Comparison of ENCODE assay signal across 9 mouse cellular contexts in genomic region chr7:67646131-67646530, GRCm38 (mm10). TPM values are rescaled to one million over a fixed set of nuclear protein-coding genes. Genes with fewer than 3 reads are reported as not detected.
A peak's percentile ranks its signal among the peaks of the same experiment; 100 is the strongest.
DNase-seq lines count a peak whose midpoint lies in the region; ATAC-seq and TF ChIP-seq lines count a peak whose summit lies in the region.
"Had no signal": no experiment of that assay in that cellular context is flagged by ENCODE, and none has a peak within 500 bp of the region (broad histone marks: within the 10 kb centered on the region; RNA-seq: fewer than 3 reads in every experiment).

No protein-coding gene starts in this region.

- H3K9me3 ChIP-seq in erythroblast, embryonic 14.5 days (ENCODE audit: control insufficient read depth, low read length) = no peaks in the 10 kb centered on the region
- H3K9me3 ChIP-seq in limb, embryonic 14.5 days (ENCODE audit: control insufficient read depth, low read length) = no peaks in the 10 kb centered on the region
- no peaks in the 10 kb centered on the region for H3K9me3 ChIP-seq in stomach, embryonic 16.5 days (replicated peaks; ENCODE audit: control insufficient read depth, low read length)

- TF ChIP-seq CTCF in spleen, adult 2 months (IDR thresholded peaks at IDR 0.05; ENCODE audit: extremely low read depth, insufficient read depth, insufficient read length, insufficient replicate concordance) = no peak

- no peak for ATAC-seq in erythroblast, adult 5-6 weeks (replicated peaks; ENCODE audit: low FRiP score, poor library complexity, severe bottlenecking)
- ATAC-seq in limb, embryonic 14.5 days (ENCODE audit: low FRiP score, low read depth) = no peak
- no peak for ATAC-seq in stomach, embryonic 16.5 days (ENCODE audit: insufficient read depth, low FRiP score)

- 32% methylated on average over 6 of the region's 6 CpGs for WGBS in spleen, adult 2 months
- 8% methylated on average over 6 of the region's 6 CpGs for WGBS in limb, embryonic 14.5 days
- 7% methylated on average over 6 of the region's 6 CpGs for WGBS in stomach, embryonic 16.5 days

- no peak for DNase-seq in spleen, adult 2 months (ENCODE audit: low read depth in 1 of 2, low spot score in 2 of 2)
- DNase-seq in spleen, postnatal 4 days (ENCODE audit: low spot score in 2 of 2) = no peak
- no peak for DNase-seq in limb, embryonic 14.5 days (ENCODE audit: low spot score)
- DNase-seq in right cerebral cortex, adult 18-20 months = no peak
- DNase-seq in layer of hippocampus, postnatal 36 days = no peak
- DNase-seq: right cerebral cortex, postnatal 25 days had no signal

- H3K4me2 ChIP-seq in limb, embryonic 14.5 days (replicated peaks; ENCODE audit: low read depth, low read length, severe bottlenecking) = peak overlapping the region; percentile 77
- H3K4me2 ChIP-seq in stomach, embryonic 16.5 days (ENCODE audit: low read depth, low read length) = peak overlapping the region; percentile 92

- no peaks in the 10 kb centered on the region for H3K36me3 ChIP-seq in erythroblast, embryonic 14.5 days (ENCODE audit: control insufficient read depth)
- H3K36me3 ChIP-seq in spleen, adult 2 months (ENCODE audit: control insufficient read depth, insufficient read depth, low read length) = no peaks in the 10 kb centered on the region
- no peaks in the 10 kb centered on the region for H3K36me3 ChIP-seq in limb, embryonic 14.5 days (ENCODE audit: control insufficient read depth, insufficient read depth, low read length)
- H3K36me3 ChIP-seq in stomach, embryonic 16.5 days (ENCODE audit: control insufficient read depth, insufficient read depth, low read length) = no peaks in the 10 kb centered on the region

- H3K27ac ChIP-seq in spleen, adult 2 months (ENCODE audit: insufficient read depth, low read length) = no peak overlapping the region
- H3K27ac ChIP-seq in limb, embryonic 14.5 days (replicated peaks; ENCODE audit: low read depth, low read length) = peak overlapping the region; percentile 89
- peak overlapping the region; percentile 91 for H3K27ac ChIP-seq in stomach, embryonic 16.5 days (ENCODE audit: low read length)

- H3K4me3 ChIP-seq in erythroblast, embryonic 14.5 days (replicated peaks) = peak overlapping the region; percentile 68
- H3K4me3 ChIP-seq in spleen, adult 2 months (ENCODE audit: extremely low read depth, insufficient read depth, insufficient read length) = peak overlapping the region; percentile 85; the same call in 1 of the 2 replicates
- peak overlapping the region; percentile 85 for H3K4me3 ChIP-seq in limb, embryonic 14.5 days (replicated peaks; ENCODE audit: low read length)
- H3K4me3 ChIP-seq in stomach, embryonic 16.5 days (replicated peaks; ENCODE audit: low read length) = peak overlapping the region; percentile 89

- H3K4me1 ChIP-seq in erythroblast, embryonic 14.5 days (ENCODE audit: control insufficient read depth) = peaks cover 23% of the 10 kb centered on the region
- H3K4me1 ChIP-seq in spleen, adult 2 months (ENCODE audit: control insufficient read depth, insufficient read depth, insufficient read length) = peaks cover 3% of the 10 kb centered on the region; the same call in 1 of the 2 replicates
- H3K4me1 ChIP-seq in limb, embryonic 14.5 days (ENCODE audit: control insufficient read depth, insufficient read depth, low read length) = peaks cover 30% of the 10 kb centered on the region
- peaks cover 28% of the 10 kb centered on the region for H3K4me1 ChIP-seq in stomach, embryonic 16.5 days (ENCODE audit: control insufficient read depth, insufficient read depth, low read length)

- H3K9ac ChIP-seq in limb, embryonic 14.5 days (ENCODE audit: low read depth, low read length, severe bottlenecking) = peak overlapping the region; percentile 83
- H3K9ac ChIP-seq in stomach, embryonic 16.5 days (ENCODE audit: low read length) = peak overlapping the region; percentile 95

- H3K27me3 ChIP-seq in erythroblast, embryonic 14.5 days (ENCODE audit: control insufficient read depth) = no peaks in the 10 kb centered on the region
- H3K27me3 ChIP-seq in spleen, adult 2 months (ENCODE audit: control insufficient read depth, insufficient read depth, low read length) = no peaks in the 10 kb centered on the region
- no peaks in the 10 kb centered on the region for H3K27me3 ChIP-seq in limb, embryonic 14.5 days (ENCODE audit: control insufficient read depth, insufficient read depth, low read length)
- no peaks in the 10 kb centered on the region for H3K27me3 ChIP-seq in stomach, embryonic 16.5 days (ENCODE audit: control insufficient read depth, insufficient read depth, low read length)

- TF ChIP-seq POLR2A in spleen, adult 2 months (IDR thresholded peaks at IDR 0.05; ENCODE audit: low read depth, low read length) = no peak
- no peak for TF ChIP-seq POLR2A in limb, embryonic 14.5 days (IDR thresholded peaks at IDR 0.05; ENCODE audit: borderline replicate concordance, extremely low read depth, insufficient read depth, insufficient read length)

RNA-seq across cellular contexts. Expression of gene Lrrc28, which starts 1.1 kb away (rescaled TPM):
- polyA plus RNA-seq in erythroblast, embryonic 14.5 days (2012) = 1.7 and 1.8 TPM in 2 replicates
- 1.5 and 5.2 TPM in 2 replicates for total RNA-seq in erythroblast, adult 5-6 weeks (2015; ENCODE audit: low replicate concordance)
- total RNA-seq in erythroblast, adult 5-6 weeks (2017; ENCODE audit: low replicate concordance) = 9.4 and 12.4 TPM in 2 replicates
- polyA plus RNA-seq in spleen, adult 2 months (2012; rRNA removed) = 13.1 and 14.1 TPM in 2 replicates
- 26.3 and 38.2 TPM in 2 replicates for polyA plus RNA-seq in limb, embryonic 14.5 days (2012; rRNA removed)
- polyA plus RNA-seq in limb, embryonic 14.5 days (2014; fragmentation: Nextera tagmentation; extraction: Ambion mirVana) = 22.1 and 27.3 TPM in 2 replicates
- 22.3 and 28.4 TPM in 2 replicates for polyA plus RNA-seq in stomach, embryonic 16.5 days (2015; fragmentation: Nextera tagmentation; extraction: Ambion mirVana)
- 10 to 100 TPM; 38.3 to 46.2 TPM for total RNA-seq in layer of hippocampus, postnatal 36 days (2021)

RNA-seq across cellular contexts. Expression of gene Ttc23, which starts 1.1 kb away (rescaled TPM):
- polyA plus RNA-seq in erythroblast, embryonic 14.5 days (2012) = 0.08 TPM in 1 of 2 replicates, not detected in the other
- total RNA-seq in erythroblast, adult 5-6 weeks (2015; ENCODE audit: low replicate concordance) = 0.84 TPM in 1 of 2 replicates, not detected in the other
- 0.60 and 2.4 TPM in 2 replicates for total RNA-seq in erythroblast, adult 5-6 weeks (2017; ENCODE audit: low replicate concordance)
- 0.93 and 1.2 TPM in 2 replicates for polyA plus RNA-seq in spleen, adult 2 months (2012; rRNA removed)
- 32.9 and 33.4 TPM in 2 replicates for polyA plus RNA-seq in limb, embryonic 14.5 days (2012; rRNA removed)
- polyA plus RNA-seq in limb, embryonic 14.5 days (2014; fragmentation: Nextera tagmentation; extraction: Ambion mirVana) = 46.9 and 50.4 TPM in 2 replicates
- 28.4 and 29.8 TPM in 2 replicates for polyA plus RNA-seq in stomach, embryonic 16.5 days (2015; fragmentation: Nextera tagmentation; extraction: Ambion mirVana)
- total RNA-seq in layer of hippocampus, postnatal 36 days (2021) = 1 to 10 TPM; 6.2 to 9.0 TPM

Comparison
In these comparisons a context has a peak if more than half of its experiments do, and no peak if none do; other contexts are left out.
1. RNA of gene Ttc23, which starts 1.1 kb away (polyA plus RNA-seq): 32.9 to 50.4 TPM in limb, embryonic 14.5 days and 28.4 to 29.8 TPM in stomach, embryonic 16.5 days; 0.93 to 1.2 TPM in spleen, adult 2 months and 0.08 TPM in erythroblast, embryonic 14.5 days; every median in the first group is over 10 times any median in the second.
2. Peak in every context shown above with its lines, with median percentiles within 50 percentile points of each other: H3K4me3 ChIP-seq.